Mouse (Mus musculus): ENCODE results near the gene Xirp2.

GRCm38 (mm10) chr2:67477753-67478152, 32.0 kb downstream of the Xirp2 start:
- TF ChIP-seq FLI1 (IDR thresholded peaks at IDR 0.05; ENCODE audit: low read length) (no peak), GATA1 (IDR thresholded peaks at IDR 0.05; ENCODE audit: borderline replicate concordance, low read length) (no peak)
